Mouse (Mus musculus): ENCODE measurements around the gene Lrmda. TPM values are rescaled to one million over a fixed set of nuclear protein-coding genes. Genes with fewer than 3 reads are reported as not detected.

Gene Lrmda
- total RNA-seq, 2 experiments from 2014 or later = 6.4 to 9.6 TPM

GRCm38 (mm10) chr14:22817346-22818201 lies 798.1 kb downstream of the Lrmda start:
- no peak for ATAC-seq (replicated peaks; ENCODE audit: low FRiP score, low TSS enrichment, poor library complexity, severe bottlenecking)

- ATAC-seq (replicated peaks; ENCODE audit: low FRiP score, low TSS enrichment, poor library complexity, severe bottlenecking) = no peak
These were observed 798.7 kb downstream of the Lrmda start for GRCm38 (mm10) chr14:22818202-22818530.

GRCm38 (mm10) chr14:22822942-22823341 lies 803.4 kb downstream of the Lrmda start:
- no peak for ATAC-seq (replicated peaks; ENCODE audit: low FRiP score, low TSS enrichment, poor library complexity, severe bottlenecking)

GRCm38 (mm10) chr14:22826825-22827224 lies 807.3 kb downstream of the Lrmda start:
- ATAC-seq (replicated peaks; ENCODE audit: low FRiP score, low TSS enrichment, poor library complexity, severe bottlenecking) = no peak

GRCm38 (mm10) chr14:22837058-22837457 lies 817.5 kb downstream of the Lrmda start:
- ATAC-seq (replicated peaks; ENCODE audit: low FRiP score, low TSS enrichment, poor library complexity, severe bottlenecking) = no peak

- ATAC-seq (replicated peaks; ENCODE audit: low FRiP score, low TSS enrichment, poor library complexity, severe bottlenecking) = 0 out of 2 replicates have a peak, but pooled peaks have one; percentile 61
These were observed 821.6 kb downstream of the Lrmda start for GRCm38 (mm10) chr14:22841136-22841535.

- ATAC-seq (replicated peaks; ENCODE audit: low FRiP score, low TSS enrichment, poor library complexity, severe bottlenecking) = no peak
These were observed 824.5 kb downstream of the Lrmda start for GRCm38 (mm10) chr14:22844006-22844405.

GRCm38 (mm10) chr14:22845401-22845800 lies 825.9 kb downstream of the Lrmda start:
- ATAC-seq (replicated peaks; ENCODE audit: low FRiP score, low TSS enrichment, poor library complexity, severe bottlenecking) = no peak

- no peak for ATAC-seq (replicated peaks; ENCODE audit: low FRiP score, low TSS enrichment, poor library complexity, severe bottlenecking)
These were observed 827.7 kb downstream of the Lrmda start for GRCm38 (mm10) chr14:22847011-22847786.

- ATAC-seq (replicated peaks; ENCODE audit: low FRiP score, low TSS enrichment, poor library complexity, severe bottlenecking) = no peak
These were observed 829.6 kb downstream of the Lrmda start for GRCm38 (mm10) chr14:22849108-22849507.

GRCm38 (mm10) chr14:22860631-22861030 lies 841.1 kb downstream of the Lrmda start:
- ATAC-seq (replicated peaks; ENCODE audit: low FRiP score, low TSS enrichment, poor library complexity, severe bottlenecking) = no peak

GRCm38 (mm10) chr14:22864132-22864531 lies 844.6 kb downstream of the Lrmda start:
- ATAC-seq (replicated peaks; ENCODE audit: low FRiP score, low TSS enrichment, poor library complexity, severe bottlenecking) = no peak

- no peak for ATAC-seq (replicated peaks; ENCODE audit: low FRiP score, low TSS enrichment, poor library complexity, severe bottlenecking)
These were observed 855.1 kb downstream of the Lrmda start for GRCm38 (mm10) chr14:22874584-22874983.

- ATAC-seq (replicated peaks; ENCODE audit: low FRiP score, low TSS enrichment, poor library complexity, severe bottlenecking) = no peak
These were observed 867.7 kb downstream of the Lrmda start for GRCm38 (mm10) chr14:22887182-22887581.

GRCm38 (mm10) chr14:22899312-22899711 lies 879.8 kb downstream of the Lrmda start:
- ATAC-seq (replicated peaks; ENCODE audit: low FRiP score, low TSS enrichment, poor library complexity, severe bottlenecking) = no peak

GRCm38 (mm10) chr14:22902116-22902515 lies 882.6 kb downstream of the Lrmda start:
- no peak for ATAC-seq (replicated peaks; ENCODE audit: low FRiP score, low TSS enrichment, poor library complexity, severe bottlenecking)

- ATAC-seq (replicated peaks; ENCODE audit: low FRiP score, low TSS enrichment, poor library complexity, severe bottlenecking) = no peak
These were observed 883.4 kb downstream of the Lrmda start for GRCm38 (mm10) chr14:22902914-22903313.

- ATAC-seq (replicated peaks; ENCODE audit: low FRiP score, low TSS enrichment, poor library complexity, severe bottlenecking) = no peak
These were observed 886.5 kb downstream of the Lrmda start for GRCm38 (mm10) chr14:22905741-22906667.

- ATAC-seq (replicated peaks; ENCODE audit: low FRiP score, low TSS enrichment, poor library complexity, severe bottlenecking) = no peak
These were observed 887.2 kb downstream of the Lrmda start for GRCm38 (mm10) chr14:22906716-22907115.

GRCm38 (mm10) chr14:22907221-22907620 lies 887.7 kb downstream of the Lrmda start:
- ATAC-seq (replicated peaks; ENCODE audit: low FRiP score, low TSS enrichment, poor library complexity, severe bottlenecking) = no peak
